Mouse (Mus musculus): ENCODE results near the gene Grm4.
"Not testable (repeated sequence)": the region's sequence is repeated elsewhere in the genome, so short reads cannot be mapped to it uniquely, and the experiment has no call there.

Gene Grm4

DNA sequence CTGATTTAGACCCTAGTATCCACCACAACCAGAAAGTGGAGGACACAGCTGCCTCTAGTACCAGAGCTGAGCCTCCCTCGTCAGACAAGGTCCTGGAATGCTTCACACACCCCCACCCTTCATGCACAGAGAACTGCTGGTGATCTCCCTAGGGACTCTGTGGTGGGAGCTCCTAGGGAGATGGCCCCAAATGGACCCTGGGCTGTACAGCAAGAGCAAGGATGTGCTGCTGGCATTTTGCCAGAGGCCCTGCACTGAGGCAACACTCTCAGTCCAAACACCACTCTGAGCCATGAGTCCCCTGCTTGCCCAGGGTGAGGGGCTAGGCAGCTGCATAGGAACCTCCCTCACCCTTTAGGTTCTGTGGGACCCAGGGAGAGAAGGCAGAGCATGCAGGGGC, 134.8 kb downstream of the Grm4 start:
- no peak for DNase-seq

- DNase-seq, result no peak
These were observed 135.5 kb downstream of the Grm4 start for GRCm38 (mm10) chr17:27385513-27386261.

GRCm38 (mm10) chr17:27382916-27383315, 138.3 kb downstream of the Grm4 start:
- DNase-seq, result no peak

GRCm38 (mm10) chr17:27380911-27381459, 140.2 kb downstream of the Grm4 start:
- DNase-seq, result not testable (repeated sequence)

DNA sequence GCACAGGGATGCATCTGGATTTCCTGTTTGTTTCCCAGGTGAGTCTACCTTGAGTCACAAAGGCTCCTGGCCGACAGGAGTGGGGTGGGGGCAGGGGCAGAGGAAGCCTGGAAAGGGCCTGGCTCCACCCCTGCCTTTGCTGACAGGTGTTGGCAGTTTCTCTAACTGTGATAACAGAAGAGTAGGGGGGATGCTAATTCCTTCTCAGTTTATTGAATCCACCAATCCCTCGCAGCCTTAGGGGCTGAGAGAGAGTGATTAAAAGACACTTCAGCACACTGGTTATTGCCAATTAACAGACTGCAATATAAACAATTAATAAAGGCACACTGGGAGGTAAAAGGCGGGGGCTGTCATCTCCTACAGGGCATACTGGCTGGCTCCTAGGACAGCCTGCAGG, 142.2 kb downstream of the Grm4 start:
- no peak for DNase-seq

DNA sequence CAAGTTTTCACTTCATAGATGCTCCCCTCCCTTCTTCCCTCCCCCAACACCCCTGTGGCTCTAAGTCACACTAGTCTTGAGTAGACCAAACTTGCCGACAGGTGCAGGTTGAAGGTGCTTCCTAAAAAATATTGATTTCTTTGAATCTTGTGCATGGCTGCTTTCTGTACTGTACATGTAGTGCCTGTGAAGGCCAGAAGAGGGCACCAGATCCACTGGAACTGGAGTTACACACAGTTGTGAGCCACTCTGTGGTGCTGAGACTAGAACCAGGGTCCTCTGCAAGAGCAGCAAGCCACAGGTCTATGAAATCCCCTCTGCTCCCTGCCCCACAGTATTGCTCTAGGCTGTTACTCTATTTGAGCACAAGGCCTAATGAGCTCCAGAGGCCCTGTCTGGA, 144.1 kb downstream of the Grm4 start:
- no peak for DNase-seq

DNA sequence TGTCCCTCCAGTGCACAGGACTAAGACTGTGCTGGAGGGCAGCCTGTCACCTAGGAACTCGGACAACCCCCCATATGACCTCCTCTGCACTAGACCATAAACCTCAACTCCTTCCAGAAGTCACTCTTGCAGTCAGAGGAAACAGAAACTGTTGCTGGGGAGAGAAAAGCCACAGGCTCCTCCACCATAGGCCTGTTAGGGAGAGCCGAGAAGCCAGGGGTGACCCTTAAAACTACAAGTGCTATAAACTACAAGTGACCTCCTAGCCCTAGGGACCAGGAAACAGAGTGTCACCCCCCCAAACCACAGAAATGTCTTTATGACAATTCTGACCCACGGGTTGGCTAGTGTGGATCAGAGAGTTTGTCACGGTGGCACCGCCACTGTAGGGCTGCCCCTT, 145.7 kb downstream of the Grm4 start:
- no peak for DNase-seq

Measured in cerebellum, adult 9-11 months (tissue).